Mouse (Mus musculus) hindbrain, embryonic 12.5 days (tissue): Measurements from ENCODE around the gene Prss57. TPM values are rescaled to one million over a fixed set of nuclear protein-coding genes. Genes with fewer than 3 reads are reported as not detected.
A peak's percentile ranks its signal among the peaks of the same experiment; 100 is the strongest.

ENCODE experiments used
- ATAC-seq: fragments of 200-750 bp; cut with Nextera tagmentation; 2 replicates; pipeline ENCODE4 v1.8.0; 2017; ENCODE audit warnings: moderate TSS enrichment; ENCODE audit not compliant: low FRiP score
- H3K27ac ChIP-seq: fragments of 300-500 bp; sonication (generic); 2 replicates; pipeline ENCODE4 v1.5.1; 2016; ENCODE audit warnings: mild to moderate bottlenecking
- H3K27me3 ChIP-seq: fragments of 300-500 bp; sonication (generic); 2 replicates; pipeline ENCODE4 v1.6.1; 2016; ENCODE audit warnings: mild to moderate bottlenecking
- H3K36me3 ChIP-seq: fragments of 300-500 bp; sonication (generic); 2 replicates; pipeline ENCODE4 v1.6.1; 2016; ENCODE audit warnings: mild to moderate bottlenecking
- H3K4me1 ChIP-seq: fragments of 300-500 bp; sonication (generic); 2 replicates; pipeline ENCODE4 v1.6.1; 2016
- H3K4me2 ChIP-seq: fragments of 300-500 bp; sonication (generic); replicated peaks from 2 replicates; pipeline ENCODE4 v1.6.1; 2016; ENCODE audit warnings: mild to moderate bottlenecking
- H3K4me3 ChIP-seq: fragments of 300-500 bp; sonication (generic); 2 replicates; pipeline ENCODE4 v1.5.1; 2016; ENCODE audit warnings: mild to moderate bottlenecking
- H3K9ac ChIP-seq: fragments of 300-500 bp; sonication (generic); 2 replicates; pipeline ENCODE4 v1.6.1; 2016; ENCODE audit warnings: mild to moderate bottlenecking, moderate library complexity
- H3K9me3 ChIP-seq: fragments of 300-500 bp; sonication (generic); replicated peaks from 2 replicates; pipeline ENCODE4 v1.6.1; 2016; ENCODE audit warnings: mild to moderate bottlenecking
- WGBS: fragments of 180-500 bp; shearing (Covaris S2); methylation state at CpG from one replicate; pipeline ENCODE4 v1.1.7; 2016; 5-methylcytosine and 5-hydroxymethylcytosine counted together
- polyA plus RNA-seq: library from polyadenylated mRNA; unstranded; fragments of >200 nt; fragmentation: Nextera tagmentation; extraction: Ambion mirVana; gene quantifications from 2 replicates; pipeline ENCODE4 v1.2.1, GENCODE M21; 2016

Prss57 gene
- 0.23 and 0.30 TPM in 2 replicates for polyA plus RNA-seq

DNA sequence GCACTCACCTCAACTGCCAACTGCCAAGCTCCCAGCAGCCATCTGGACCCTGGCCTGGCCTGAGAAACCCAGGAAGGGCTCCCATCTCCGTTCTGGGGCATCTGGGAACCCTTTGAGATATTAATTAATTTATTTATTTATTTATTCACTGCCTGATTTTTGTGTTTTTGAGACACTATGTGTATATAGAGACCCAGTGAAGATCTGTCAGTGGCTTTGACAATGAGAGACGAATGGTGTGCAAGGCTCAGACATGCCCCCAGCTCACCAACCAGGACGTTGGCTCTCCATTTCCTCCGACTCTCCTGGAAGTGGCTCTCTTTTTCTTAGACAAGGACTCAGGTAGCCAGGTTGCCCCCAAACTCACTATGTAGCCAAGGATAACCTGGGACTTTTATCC, at the start of gene Prss57:
Prss57 (minus strand) TSS at position 101 of the 400 bp plus-strand sequence.
- no peak within 1 kb of the TSS for H3K4me2 ChIP-seq
- no peak within 1 kb of the TSS for H3K9ac ChIP-seq
- WGBS = 84% methylated on average over 4 of the region's 4 CpGs
- H3K36me3 ChIP-seq = no peaks in the 10 kb centered on the region
- no peak within 1 kb of the TSS for H3K4me3 ChIP-seq
- ATAC-seq = no peak
- no peaks in the 10 kb centered on the region for H3K9me3 ChIP-seq
- H3K27me3 ChIP-seq = no peaks in the 10 kb centered on the region
- H3K27ac ChIP-seq = no peak within 1 kb of the TSS
- H3K4me1 ChIP-seq = peaks cover 18% of the 10 kb centered on the region

GRCm38 (mm10) chr10:79840091-79840490, 49.3 kb upstream of the Prss57 start:
- Histone ChIP-seq H3K27me3 (no peaks in the 10 kb centered on the region), H3K4me2 (0 out of 2 replicates have a peak overlapping the region, but pooled peaks have one; percentile 53), H3K4me3 (peak overlapping the region; percentile 17; the same call in 1 of the 2 replicates), H3K9me3 (no peaks in the 10 kb centered on the region), H3K27ac (peak overlapping the region; percentile 69), H3K36me3 (no peaks in the 10 kb centered on the region), H3K4me1 (peaks cover 27% of the 10 kb centered on the region), H3K9ac (no peak overlapping the region)
- WGBS = 87% methylated on average over 3 of the region's 3 CpGs
- ATAC-seq = no peak

DNA sequence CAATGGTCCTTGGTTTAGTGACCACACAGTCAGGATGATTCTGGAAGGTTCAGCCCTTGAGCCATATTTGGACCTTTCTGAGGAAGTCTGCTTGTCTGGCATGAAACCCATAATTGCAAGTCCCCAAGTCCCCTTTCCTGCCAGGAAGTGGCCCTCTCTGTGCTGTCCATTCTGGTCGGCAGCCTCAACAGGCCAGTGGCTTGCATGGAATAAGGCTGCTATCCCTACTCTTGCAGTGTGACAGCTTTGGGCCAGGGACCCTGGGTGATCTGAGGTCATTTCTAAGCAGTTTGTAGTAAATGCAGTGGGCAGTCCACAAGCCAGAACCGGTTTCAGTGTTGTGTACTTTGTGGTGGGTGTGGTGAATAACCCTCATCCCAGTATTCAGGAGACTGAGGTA, 47.4 kb upstream of the Prss57 start:
- WGBS = 67% methylated on average over 2 of the region's 2 CpGs
- Histone ChIP-seq H3K9ac (no peak overlapping the region), H3K4me3 (no peak overlapping the region), H3K36me3 (no peaks in the 10 kb centered on the region), H3K9me3 (no peaks in the 10 kb centered on the region), H3K27me3 (no peaks in the 10 kb centered on the region), H3K4me1 (peaks cover 20% of the 10 kb centered on the region), H3K4me2 (no peak overlapping the region), H3K27ac (no peak overlapping the region)
- no peak for ATAC-seq

DNA sequence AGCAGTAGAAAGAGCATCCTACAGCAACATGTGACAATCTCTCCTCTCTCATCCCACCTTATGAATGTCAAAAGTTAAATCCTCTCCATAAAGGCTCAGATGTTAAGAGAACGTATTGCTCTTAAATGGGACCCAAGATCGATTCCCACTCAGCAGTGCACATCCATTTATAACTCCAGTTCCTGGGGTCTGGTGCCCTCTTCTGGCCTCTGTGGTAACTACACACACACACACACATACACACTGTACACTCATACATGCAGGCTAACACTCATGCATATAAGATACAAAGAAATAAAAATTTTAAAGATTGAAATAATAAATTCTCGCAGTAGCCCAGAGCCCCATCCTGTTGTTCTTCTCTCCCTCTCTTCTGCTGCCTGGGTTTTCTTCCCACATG, 46.2 kb upstream of the Prss57 start:
- Histone ChIP-seq H3K27ac (no peak overlapping the region), H3K27me3 (no peaks in the 10 kb centered on the region), H3K4me1 (peaks cover 13% of the 10 kb centered on the region), H3K36me3 (no peaks in the 10 kb centered on the region), H3K4me2 (no peak overlapping the region), H3K4me3 (no peak overlapping the region), H3K9ac (no peak overlapping the region), H3K9me3 (no peaks in the 10 kb centered on the region)
- ATAC-seq = no peak
- 93% methylated on average over 3 of the region's 3 CpGs for WGBS

DNA sequence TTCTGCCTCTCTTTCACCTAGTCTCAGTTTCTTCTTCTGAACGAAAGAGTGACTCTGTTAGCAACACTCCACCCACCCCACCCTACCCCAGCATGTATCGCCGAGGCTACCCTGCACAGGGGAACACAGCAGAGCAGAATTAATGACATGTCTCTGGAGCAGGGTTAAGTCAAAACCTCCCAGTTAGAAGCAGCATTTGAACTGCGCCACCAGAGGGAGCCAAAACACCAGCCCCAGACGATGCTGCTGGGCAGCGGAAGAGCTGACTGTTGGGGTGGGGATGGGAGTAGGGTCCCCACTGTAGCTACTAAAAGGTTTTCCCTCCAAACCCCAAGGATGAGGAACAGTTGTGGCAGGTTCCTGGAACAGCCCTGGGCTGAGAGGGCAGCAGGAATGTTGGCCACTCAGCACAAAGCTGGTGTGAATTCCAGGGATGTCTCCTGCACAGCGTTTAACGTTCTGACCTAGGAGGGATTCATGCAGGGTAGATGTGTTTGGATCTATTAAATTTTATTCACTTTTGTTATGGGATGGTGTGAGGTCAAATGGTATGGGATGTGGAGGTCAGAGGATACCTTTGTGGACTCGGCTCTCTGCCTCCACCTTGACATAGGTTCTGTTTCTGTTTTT, 44.1 kb upstream of the Prss57 start:
- Histone ChIP-seq H3K27ac (no peak overlapping the region), H3K4me1 (no peaks in the 10 kb centered on the region), H3K9me3 (no peaks in the 10 kb centered on the region), H3K4me3 (no peak overlapping the region), H3K4me2 (no peak overlapping the region), H3K9ac (no peak overlapping the region), H3K27me3 (no peaks in the 10 kb centered on the region), H3K36me3 (no peaks in the 10 kb centered on the region)
- ATAC-seq = peak; percentile 60
- 29% methylated on average over 9 of the region's 9 CpGs for WGBS

- no peak for ATAC-seq
These were observed 42.0 kb upstream of the Prss57 start for GRCm38 (mm10) chr10:79832786-79833181.

GRCm38 (mm10) chr10:79832026-79832785, 41.4 kb upstream of the Prss57 start:
- Histone ChIP-seq H3K9ac (no peak overlapping the region), H3K4me3 (no peak overlapping the region), H3K36me3 (no peaks in the 10 kb centered on the region), H3K4me1 (no peaks in the 10 kb centered on the region), H3K27ac (no peak overlapping the region), H3K4me2 (no peak overlapping the region), H3K27me3 (no peaks in the 10 kb centered on the region), H3K9me3 (0 out of 2 replicates have a peak, but pooled peaks cover 1% of the 10 kb centered on the region)
- WGBS = 73% methylated on average over 7 of the region's 7 CpGs
- no peak for ATAC-seq

More at GRCm38 (mm10) chr10:79832786-79833181, 42.0 kb upstream of the Prss57 start:
- Histone ChIP-seq H3K4me1 (no peaks in the 10 kb centered on the region), H3K36me3 (no peaks in the 10 kb centered on the region), H3K27ac (no peak overlapping the region), H3K4me3 (no peak overlapping the region), H3K9ac (no peak overlapping the region), H3K9me3 (no peaks in the 10 kb centered on the region), H3K27me3 (no peaks in the 10 kb centered on the region), H3K4me2 (no peak overlapping the region)
- WGBS = 75% methylated on average over 9 of the region's 9 CpGs

DNA sequence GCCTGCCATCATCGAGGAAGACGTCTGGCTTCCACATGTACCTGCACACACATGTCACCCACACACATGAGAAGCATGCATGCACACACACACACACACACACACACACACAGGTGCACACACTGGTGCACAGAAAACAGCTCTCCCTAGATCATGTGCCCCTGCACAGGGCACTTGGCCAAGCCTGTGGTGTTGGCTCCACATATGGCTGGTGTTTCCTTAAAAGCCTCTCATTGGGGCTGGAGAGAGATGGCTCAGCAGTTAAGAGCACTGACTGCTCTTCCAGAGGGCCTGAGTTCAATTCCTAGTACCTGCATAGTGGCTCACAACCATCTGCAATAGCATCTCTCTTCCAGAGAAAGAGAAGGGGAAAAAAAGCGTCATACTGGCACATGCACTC, 40.8 kb upstream of the Prss57 start:
- Histone ChIP-seq H3K9ac (no peak overlapping the region), H3K4me3 (no peak overlapping the region), H3K4me1 (no peaks in the 10 kb centered on the region), H3K9me3 (0 out of 2 replicates have a peak, but pooled peaks cover 3% of the 10 kb centered on the region), H3K27ac (no peak overlapping the region), H3K27me3 (no peaks in the 10 kb centered on the region), H3K36me3 (no peaks in the 10 kb centered on the region), H3K4me2 (no peak overlapping the region)
- 90% methylated on average over 3 of the region's 3 CpGs for WGBS
- ATAC-seq = no peak

- no peak overlapping the region for H3K9ac ChIP-seq
- 82% methylated on average over 6 of the region's 6 CpGs for WGBS
- peaks cover 13% of the 10 kb centered on the region for H3K4me1 ChIP-seq
- no peaks in the 10 kb centered on the region; the same call in 1 of the 2 replicates for H3K27me3 ChIP-seq
- H3K4me2 ChIP-seq = no peak overlapping the region
- H3K27ac ChIP-seq = no peak overlapping the region
- H3K9me3 ChIP-seq = 0 out of 2 replicates have a peak, but pooled peaks cover 3% of the 10 kb centered on the region
- H3K4me3 ChIP-seq = no peak overlapping the region
- ATAC-seq = no peak; the same call in 1 of the 2 replicates
- H3K36me3 ChIP-seq = peaks cover 17% of the 10 kb centered on the region
These were observed 33.7 kb upstream of the Prss57 start for GRCm38 (mm10) chr10:79824413-79824812.

- Histone ChIP-seq H3K4me3 (no peak overlapping the region), H3K36me3 (peaks cover 31% of the 10 kb centered on the region), H3K9ac (no peak overlapping the region), H3K4me1 (peaks cover 20% of the 10 kb centered on the region), H3K9me3 (0 out of 2 replicates have a peak, but pooled peaks cover 3% of the 10 kb centered on the region), H3K4me2 (no peak overlapping the region), H3K27me3 (no peaks in the 10 kb centered on the region; the same call in 1 of the 2 replicates), H3K27ac (no peak overlapping the region)
- WGBS = 77% methylated on average over 6 of the region's 6 CpGs
- ATAC-seq = no peak
These were observed 32.2 kb upstream of the Prss57 start for GRCm38 (mm10) chr10:79823011-79823410.

DNA sequence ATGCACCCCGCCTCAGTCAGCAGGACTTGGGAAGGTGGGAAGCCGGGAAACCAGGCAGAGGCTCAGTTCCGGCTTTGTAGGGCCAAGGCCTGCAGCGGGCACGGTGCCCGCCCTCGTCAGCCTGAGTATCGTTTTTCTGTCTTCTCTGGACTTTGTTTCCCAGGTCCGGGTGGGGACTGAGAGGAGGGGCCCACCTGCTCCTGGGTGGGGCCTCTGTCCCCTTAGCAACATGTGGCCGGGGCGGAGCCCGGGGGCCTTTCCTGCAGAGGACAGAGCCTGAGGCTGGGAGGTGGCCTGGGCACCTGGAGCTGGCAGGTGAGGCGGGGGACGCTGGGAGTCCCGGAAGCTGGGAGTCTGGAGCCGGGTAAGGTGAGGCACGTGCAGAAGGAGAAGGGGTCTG, 31.6 kb upstream of the Prss57 start:
- H3K9ac ChIP-seq = no peak overlapping the region
- no peaks in the 10 kb centered on the region; the same call in 1 of the 2 replicates for H3K27me3 ChIP-seq
- H3K4me3 ChIP-seq = no peak overlapping the region
- ATAC-seq = peak; percentile 11; the same call in 1 of the 2 replicates
- H3K27ac ChIP-seq = 0 out of 2 replicates have a peak overlapping the region, but pooled peaks have one; percentile 25
- peaks cover 36% of the 10 kb centered on the region for H3K36me3 ChIP-seq
- peaks cover 23% of the 10 kb centered on the region for H3K4me1 ChIP-seq
- H3K9me3 ChIP-seq = 0 out of 2 replicates have a peak, but pooled peaks cover 3% of the 10 kb centered on the region
- 39% methylated on average over 17 of the region's 17 CpGs for WGBS
- 0 out of 2 replicates have a peak overlapping the region, but pooled peaks have one; percentile 4 for H3K4me2 ChIP-seq

GRCm38 (mm10) chr10:79821731-79822130, 31.0 kb upstream of the Prss57 start:
- Histone ChIP-seq H3K9ac (no peak overlapping the region), H3K27me3 (no peaks in the 10 kb centered on the region; the same call in 1 of the 2 replicates), H3K27ac (no peak overlapping the region), H3K9me3 (no peaks in the 10 kb centered on the region), H3K4me2 (no peak overlapping the region), H3K4me1 (peaks cover 24% of the 10 kb centered on the region), H3K36me3 (peaks cover 40% of the 10 kb centered on the region), H3K4me3 (no peak overlapping the region)
- WGBS = 86% methylated on average over 12 of the region's 12 CpGs
- no peak for ATAC-seq
